Mouse (Mus musculus) lung, postnatal 4 days (tissue): ENCODE results near the gene Col20a1.

Source experiments
- DNase-seq, 2 experiments: peaks; one replicate each; pipeline ENCODE4 v3.0.0; 2021

The Col20a1 gene

DNA sequence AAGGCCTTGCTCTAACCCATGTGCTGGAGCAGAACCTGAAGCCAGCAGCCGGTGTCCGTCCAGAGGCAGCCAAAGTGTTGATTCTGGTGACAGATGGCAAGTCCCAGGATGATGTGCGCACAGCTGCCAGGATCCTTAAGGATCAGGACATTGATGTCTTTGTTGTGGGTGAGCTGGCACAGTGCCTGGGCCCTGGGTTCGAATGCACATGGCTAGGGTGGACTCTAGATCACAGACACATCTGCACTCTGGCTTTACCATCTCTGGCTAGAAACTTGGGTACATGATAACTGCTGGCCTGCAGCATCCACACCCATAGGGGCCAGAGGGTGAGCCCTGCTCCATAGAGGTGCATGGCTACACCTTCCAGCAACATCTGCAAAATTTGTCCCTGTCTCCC is 9.1 kb downstream of the Col20a1 start:
- no peak for DNase-seq

DNA sequence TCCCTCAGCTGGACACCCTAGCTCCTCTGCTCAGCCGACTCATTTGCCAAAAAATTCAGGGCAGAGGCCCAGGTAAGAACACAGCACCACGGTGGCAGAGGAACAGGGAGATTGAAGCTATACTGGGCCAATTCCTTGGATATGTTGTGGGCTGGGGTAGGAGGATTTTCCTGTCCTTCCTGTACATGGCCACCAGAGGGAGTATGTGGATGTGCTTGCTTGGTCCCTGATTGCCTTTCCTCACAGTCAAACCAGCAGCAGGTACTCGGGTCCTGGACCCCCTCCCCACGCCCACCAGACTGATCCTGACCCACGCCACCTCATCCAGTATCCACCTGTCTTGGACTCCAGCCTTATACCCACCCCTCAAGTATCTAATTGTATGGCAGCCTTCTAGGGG is 10.1 kb downstream of the Col20a1 start:
- DNase-seq, result peak in 1 of 2 experiments; percentile 45

DNA sequence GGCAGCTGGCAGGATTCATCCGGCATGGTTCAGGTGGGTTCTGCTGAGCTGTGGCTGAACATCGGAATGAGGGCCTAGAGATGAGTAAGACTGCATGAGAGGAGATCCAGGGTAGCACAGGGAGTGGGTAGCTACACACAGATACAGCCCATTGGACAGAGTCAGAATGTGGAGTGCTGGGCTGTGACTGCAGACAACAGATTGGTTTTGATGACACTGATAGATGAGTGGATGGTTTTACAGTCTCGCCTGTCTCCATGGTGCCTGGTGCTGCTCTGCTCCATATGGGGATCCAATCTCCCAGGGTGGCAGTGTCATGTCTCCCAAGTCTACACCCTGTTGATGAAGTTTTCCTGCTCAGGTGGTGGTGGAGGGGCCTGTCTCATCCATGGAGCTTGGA is 10.6 kb downstream of the Col20a1 start:
- no peak for DNase-seq

DNA sequence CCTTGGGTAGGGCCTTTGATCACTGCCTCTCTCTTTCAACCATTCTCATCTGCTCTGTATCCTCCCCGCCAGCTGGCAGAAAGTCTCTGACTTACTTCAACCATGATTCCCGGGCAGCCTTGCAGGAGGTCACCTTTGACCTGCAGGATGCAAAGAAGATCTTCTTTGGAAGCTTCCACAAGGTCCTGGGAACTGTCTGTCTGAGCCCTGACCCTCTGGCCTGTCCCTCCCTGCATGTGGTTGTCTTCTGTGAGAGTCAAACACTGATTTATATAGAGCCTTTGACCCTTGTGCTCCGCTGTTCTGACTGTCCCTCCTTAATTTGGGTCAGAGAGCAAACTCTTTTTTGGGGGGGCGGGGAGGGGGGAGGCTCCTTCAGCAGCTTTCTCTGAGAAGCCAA is 20.7 kb downstream of the Col20a1 start:
- no peak for DNase-seq

DNA sequence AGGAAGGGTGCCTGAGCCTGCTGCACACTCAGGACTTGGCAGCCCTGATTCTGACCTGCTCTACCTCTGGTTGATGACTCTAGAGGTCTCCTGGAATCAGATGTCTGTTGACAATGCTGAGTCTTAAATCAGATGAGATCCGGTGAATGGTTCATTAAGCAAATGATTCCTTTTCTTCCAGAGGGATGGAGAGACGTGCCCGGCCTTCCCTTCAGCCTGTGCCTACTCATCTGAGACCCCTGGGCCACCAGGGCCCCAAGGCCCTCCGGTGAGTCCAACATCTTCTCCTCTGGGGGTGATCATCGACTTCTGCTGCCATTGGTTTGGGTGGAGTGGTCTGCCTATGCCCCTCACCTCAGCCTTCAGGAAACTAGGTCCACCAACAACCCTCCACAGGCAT is 22.0 kb downstream of the Col20a1 start:
- no peak for DNase-seq

DNA sequence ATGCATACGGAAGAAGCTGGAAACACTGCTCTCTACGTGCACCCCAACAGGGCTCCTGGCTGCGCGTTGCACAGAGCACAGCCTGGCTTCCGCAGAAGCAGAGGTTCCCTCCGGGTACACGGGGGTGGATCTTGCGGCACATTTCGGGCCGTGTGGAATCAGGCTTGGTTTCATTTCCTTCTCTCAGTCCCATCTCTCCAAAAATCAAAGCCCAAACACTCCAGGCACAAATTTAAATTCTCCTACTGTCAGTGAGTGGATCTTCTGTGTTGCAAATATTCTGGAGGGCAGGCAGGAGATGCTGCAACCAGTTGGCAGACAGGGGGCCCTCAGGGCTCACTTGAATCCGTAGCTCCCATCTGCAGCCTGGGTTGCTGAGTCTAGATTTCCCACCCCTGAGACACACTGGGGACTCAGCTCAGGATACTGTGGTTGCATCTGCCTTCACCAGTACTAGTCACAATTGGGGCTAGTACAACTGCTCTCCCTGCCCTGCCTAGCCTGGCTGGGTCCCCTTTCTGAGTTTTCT is 45.1 kb downstream of the Col20a1 start:
- DNase-seq, result no peak

DNA sequence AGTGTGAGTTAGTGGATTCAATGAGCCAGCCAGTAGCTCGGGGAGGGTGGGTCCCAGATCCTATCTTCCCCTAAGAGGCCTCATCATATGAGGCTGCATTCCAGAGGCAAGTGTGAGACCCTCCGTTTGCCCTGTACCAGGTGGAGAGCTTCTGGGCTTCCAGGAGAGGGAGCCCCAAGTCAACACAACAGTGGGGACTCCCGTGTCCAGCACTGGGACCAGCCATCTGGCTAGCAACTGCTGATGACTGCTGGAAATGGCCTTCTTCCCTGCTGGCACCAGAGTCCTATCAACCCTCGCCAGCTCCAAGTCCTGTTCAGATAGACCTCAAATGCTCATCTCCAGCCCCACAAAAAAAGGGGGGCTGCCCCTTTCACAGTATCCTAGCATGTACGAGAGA is 46.1 kb downstream of the Col20a1 start:
- peak in 1 of 2 experiments; percentile 14 for DNase-seq

DNA sequence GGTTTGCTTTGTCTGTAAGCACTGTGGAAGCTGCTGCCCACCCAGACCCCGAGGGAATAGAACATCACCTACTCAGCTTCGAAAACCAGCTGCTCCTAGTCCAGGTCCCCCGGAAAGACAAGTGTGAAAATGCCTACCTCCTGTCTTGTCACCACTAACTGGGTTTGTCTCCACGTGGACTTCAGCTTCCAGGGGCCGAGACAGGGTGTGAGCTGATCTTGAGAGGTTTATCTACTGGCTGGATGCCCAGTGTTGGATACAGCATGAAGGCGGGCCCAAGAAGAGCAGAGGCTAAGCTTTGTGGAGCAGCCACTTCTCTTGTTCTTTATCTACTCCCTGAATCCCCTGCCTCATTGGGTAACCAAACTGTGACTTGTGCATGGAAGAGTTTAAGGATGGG is 47.0 kb downstream of the Col20a1 start:
- no peak for DNase-seq

DNA sequence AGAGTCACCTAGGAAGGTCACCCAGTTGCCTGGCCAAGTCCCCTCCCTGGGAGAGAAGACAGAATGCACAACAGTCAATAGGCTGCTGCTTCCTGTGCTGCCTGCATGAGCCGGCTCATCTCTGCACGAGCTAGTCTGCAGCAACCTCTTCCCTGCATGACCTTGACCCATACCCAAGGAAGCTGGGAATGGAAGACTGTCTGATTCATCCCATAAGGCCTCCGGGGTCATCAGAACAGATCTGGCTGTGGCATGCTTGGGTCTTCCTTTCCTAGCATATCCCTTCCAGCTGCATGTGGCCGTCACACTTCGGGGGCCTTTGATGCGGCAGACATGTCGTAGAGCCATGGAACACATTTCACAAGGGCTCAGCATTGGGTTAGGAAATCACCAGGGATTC is 48.9 kb downstream of the Col20a1 start:
- no peak for DNase-seq

DNA sequence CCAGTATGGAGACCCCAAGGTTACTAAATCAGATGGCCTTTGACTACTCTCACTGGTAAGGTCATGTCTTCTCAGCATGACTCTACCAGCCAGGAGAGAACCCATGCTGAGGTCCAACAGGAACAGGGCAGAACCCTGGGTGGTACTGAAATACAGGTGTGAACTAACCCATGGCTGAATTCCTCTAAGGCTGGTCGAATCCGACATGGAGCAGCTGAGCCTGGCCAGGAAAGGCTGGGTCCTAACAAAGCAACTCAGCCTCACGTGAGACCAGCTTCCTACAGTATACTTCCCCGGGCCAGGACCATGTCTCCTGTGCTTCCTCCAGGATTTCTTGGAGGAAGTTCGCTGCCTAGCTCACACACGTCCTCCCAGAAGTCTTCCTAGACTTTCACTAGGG is 50.2 kb downstream of the Col20a1 start:
- DNase-seq, result no peak

DNA sequence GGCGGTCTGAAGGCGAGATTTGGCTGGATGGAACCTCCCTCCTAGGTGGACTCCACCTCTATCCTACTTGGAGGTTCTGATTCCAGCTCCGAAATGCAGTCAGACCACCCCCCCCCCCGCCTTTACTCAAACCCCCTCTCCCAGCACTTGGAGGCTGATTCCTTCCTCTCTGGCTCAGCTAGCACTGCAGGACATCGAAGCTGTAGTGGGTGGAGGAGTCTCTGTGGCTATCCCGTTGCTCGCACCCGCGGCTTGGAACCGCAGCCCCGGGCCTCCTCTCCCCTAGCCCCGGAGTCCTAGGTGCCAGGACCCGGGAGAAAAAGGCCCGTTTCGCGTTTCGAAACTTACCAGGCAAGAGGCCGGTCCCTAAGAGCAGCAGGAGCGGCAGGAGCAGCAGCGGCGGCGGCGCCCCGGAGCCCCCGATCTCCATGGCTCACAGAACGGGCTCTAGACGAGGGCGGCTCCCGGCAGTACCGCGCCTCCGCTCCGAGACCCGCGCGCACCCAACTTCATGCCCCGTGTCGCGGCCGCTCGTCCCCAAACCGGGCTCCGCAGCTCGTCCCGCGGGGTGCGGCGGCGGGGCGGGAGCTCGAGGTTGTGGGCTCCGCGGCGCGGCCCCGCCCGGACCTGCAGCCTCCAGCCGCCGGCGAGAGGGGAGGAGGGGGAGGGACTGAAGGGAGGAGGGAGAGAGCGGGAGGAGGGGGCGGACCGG is 52.5 kb downstream of the Col20a1 start:
- peak in 1 of 2 experiments; percentile 11 for DNase-seq

DNA sequence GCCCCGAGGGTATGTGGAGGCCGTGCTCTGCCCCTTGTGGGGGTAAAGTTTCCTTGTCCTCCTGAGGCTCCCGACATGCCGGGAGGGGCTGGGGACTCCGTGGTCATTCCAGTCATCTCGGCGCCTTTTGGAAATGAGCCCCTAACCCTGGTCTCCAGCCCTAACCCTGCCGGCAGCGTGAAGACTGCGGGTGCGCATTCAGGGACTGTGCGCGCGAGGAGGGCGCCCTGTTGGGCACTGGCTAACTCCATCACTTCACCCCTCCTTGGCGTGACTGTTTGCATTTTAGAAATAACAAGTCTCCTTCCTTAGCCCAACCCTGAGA is 53.0 kb downstream of the Col20a1 start:
- no peak for DNase-seq

DNA sequence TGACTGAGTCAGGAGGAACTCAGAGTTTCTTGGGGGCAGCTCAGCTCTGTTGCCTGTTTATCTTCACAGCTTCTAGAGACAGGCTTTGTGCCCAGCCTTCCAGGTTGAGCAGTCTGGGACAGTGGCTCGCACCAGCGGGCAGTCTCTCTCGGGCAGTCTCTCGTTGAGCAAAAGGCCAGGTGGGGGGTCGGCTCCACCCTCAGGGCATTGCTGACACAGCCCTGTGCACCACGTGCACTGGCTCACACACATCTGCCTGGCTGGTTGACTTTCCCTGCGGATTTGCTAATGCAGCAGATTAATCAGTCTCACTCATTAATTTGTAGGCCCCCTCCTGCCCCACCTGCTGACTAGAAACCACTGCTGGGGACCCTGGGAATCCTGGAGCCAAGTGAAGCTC is 55.6 kb downstream of the Col20a1 start:
- DNase-seq, result no peak

DNA sequence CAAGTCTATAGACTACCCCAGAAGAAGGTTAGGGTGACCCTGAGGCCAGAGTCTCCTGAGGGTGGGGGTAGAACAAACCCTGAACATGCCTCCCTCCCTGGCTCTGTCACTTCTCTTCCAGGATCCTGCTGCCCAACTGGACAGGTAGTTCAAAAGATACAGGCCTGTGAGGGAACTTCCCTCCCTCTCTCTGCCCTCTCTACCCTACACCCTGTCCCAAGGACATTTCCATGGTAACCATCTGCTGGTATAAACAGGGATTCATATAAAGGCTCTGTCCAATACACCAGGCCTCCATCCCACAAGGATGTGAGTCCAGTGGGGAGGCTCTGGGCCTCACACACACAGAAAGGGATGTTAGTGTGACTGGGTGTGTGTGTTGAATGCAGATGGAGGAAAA is 56.0 kb downstream of the Col20a1 start:
- no peak for DNase-seq

DNA sequence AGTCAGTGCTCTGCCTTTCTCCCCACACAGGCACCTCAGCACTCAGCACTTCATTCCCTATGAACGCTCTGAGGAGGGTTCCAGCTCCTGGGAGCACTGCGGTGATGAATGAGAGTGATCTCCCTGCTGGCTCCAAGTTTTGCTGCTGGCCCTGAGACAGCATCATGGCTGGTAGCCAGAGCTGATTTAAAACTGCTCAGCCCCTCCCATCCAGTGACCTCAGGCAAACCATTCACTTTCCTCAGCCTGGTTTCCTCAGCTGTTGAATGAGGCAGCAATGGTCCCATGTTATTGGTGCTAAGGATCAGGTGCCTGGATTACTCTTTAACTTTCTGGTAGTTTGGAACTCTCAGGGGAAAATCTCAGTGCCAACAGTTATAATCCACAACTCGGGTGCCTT is 57.1 kb downstream of the Col20a1 start, which contains the start of gene Chrna4:
Gene Chrna4 (minus strand): TSS at position 110 of the 400 bp plus-strand sequence.
- peak in 1 of 2 experiments; percentile 42 for DNase-seq

DNA sequence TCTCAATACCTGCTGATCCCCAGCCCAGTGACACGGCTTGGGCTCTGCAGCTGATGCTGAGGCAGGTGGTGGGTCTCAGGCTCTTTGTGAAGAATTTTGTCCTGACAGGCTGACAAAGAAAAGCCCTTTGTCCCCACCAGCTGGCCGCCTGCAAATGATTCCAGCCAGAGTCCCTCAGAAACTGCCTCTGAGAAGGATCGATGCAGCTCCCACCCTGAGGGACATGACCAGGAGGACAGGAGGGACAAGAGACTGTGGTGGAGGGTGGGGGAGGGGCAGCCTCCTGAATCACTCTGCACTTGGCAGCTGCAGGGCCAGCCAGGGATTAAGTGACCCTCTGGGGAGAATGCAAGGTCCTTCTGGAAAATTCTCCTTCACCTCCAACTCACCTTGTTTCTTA is 57.7 kb downstream of the Col20a1 start:
- no peak for DNase-seq

DNA sequence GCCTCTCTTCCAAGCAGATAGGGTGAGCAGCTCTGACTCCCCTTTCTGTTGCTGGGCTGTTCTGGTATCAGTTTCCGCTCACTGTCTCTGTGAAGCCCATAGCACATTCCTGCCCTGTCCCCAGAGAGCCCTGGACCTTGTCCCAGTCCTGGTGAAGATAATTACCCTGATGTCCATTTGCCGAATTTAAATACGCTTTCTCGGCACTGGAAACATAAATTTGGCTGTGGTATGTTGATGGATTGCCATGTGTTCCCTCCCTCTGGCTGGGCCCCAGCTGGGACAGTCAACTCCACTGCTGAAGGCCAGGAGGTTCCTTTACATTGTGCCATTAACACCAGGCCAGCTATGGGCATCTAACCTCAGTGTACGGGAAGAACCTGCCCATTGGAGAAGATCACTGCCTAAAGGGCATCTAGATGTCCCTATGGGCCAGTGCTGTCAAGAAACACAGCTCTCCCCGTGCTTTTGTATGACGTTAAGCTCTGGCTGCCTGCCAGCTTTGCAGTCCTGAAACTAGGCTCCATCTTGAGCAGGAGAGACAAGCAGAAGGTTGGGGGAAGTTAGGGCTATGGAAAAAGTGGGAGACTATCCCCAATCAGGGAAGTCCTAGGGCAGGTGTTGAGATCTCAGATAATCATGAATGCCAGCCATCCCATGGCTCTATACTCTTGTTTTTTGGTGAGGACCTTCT is 62.1 kb downstream of the Col20a1 start:
- DNase-seq, result no peak

DNA sequence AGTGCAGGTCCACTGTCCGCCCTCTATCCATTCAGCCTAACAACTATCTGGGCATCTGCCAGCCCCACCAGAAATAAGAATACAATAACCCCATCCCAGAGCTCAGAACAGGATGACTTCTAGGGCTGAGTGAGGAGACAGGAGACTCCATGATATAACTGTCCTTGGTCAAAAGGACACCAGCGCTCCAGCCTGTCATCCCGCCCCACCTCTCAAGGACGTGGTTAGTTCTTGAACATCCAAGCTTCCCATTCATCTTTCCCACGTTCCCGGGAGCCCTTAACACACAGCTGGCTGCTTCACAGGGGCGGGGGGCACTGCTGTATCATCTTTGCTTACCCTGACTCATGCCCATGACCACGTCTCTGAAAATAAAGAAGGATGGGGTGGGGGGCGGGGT is 62.7 kb downstream of the Col20a1 start:
- no peak for DNase-seq

DNA sequence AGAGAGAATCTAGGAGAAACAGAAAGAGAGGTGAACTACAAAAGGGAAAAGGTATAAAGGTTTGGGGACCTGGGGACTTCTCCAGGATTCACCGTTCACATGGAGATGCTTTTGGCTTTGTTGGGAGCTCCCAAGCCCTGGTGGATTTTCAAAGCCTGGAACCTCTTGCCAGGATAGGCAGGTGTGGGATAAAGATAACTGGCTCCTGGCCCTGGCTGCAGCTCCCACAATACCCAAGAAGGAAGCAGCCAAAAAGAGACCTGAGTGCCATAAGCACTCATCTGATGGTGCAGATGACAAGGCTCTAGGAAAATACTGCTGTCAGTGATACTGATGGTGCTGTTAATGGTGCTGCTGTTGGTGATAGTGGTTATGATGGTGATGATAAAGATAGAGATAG is 65.8 kb downstream of the Col20a1 start:
- DNase-seq, result no peak

DNA sequence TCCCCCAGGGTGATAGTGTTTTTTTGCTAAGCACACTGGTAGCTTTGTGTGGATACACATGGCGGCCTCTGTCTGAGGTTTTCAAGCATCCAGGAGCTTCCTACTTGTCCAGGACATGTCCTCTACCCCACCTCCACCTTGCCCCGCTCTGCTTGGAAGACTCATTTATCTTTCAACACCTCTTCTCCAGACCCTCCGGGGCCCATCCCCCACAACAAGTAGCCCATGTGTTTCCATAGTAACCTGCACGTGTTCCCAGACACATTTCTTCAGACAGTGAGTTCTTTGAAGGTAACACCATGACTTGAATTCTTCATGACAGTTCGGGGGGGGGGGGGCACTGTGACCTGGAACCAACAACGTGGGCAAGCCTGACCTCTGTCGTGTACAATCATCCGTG is 71.0 kb downstream of the Col20a1 start:
- no peak for DNase-seq

DNA sequence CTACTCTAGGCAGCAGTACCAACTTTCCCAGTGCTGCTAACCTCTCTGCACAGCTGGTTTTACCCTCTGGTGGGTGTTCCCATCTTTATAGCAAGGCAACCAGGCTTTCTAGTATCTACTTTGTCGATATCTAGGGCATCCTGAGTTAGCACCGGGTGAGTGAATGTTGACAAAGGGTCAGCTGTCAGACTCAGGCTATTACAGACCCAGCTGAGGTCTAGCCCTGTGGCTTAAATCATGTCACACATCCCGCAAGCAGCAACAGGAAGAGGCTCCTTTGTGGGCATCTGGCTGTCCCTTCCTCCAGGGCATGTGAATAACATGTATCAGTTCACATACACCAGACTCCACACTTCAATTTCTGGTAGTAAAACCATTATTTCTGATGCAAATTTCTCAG is 71.9 kb downstream of the Col20a1 start:
- no peak for DNase-seq

DNA sequence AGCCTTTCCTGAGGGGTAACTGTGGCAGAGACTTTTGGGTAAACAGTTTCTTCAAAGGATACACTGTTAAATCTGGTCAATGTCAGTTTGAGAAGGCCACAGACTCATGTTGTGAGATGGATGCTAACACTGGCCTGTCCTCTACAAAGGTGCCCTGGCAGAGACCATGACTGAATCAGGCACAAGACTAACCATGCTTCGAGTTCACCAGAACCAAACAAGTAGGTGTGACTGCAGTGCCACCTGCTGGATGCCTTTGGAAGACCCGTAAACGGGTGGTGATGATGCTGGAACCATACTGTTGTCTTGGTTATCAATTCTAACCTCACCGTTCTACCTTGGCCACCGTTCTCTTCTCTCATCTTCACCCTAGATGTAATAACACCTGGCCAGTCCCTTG is 73.8 kb downstream of the Col20a1 start:
- DNase-seq, result peak; percentile 44 to 74

DNA sequence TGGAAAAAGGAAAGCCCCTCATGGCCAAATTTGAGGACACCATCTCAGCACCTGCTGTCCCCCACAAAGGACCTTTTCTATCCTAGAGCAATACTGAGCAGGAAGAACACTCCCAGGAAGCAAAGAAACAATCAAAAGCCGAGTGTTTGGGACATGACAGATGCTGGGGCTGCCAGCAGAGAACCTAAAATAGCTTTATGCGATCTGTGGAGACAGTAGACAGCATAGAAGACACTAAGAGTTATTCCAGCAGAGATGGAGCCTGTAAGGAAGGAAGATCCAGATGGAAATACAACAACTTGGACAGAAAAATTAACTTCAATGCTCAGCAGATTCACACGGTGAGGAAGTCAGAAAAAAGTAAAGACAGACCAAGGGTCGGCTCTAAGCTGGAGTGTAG is 79.5 kb downstream of the Col20a1 start:
- no peak for DNase-seq
